Mouse (Mus musculus): ENCODE measurements around the gene Gmeb1.

- TF ChIP-seq CTCF (IDR thresholded peaks at IDR 0.05; ENCODE audit: low read depth) (no peak), EP300 (IDR thresholded peaks at IDR 0.05; ENCODE audit: low read depth) (no peak)
Measured at GRCm38 (mm10) chr4:132299849-132300248, 38.4 kb upstream of the Gmeb1 start.

Data from liver, embryonic 14.5 days (tissue).